Mouse (Mus musculus): ENCODE measurements at regions not wholly inside any gene's neighbourhood (a gene's known extent, or its start where the extent isn't known, plus 50 kb on each side); places are given as distances from the start of the nearest gene placed in this dataset.
"Not testable (repeated sequence)": the region's sequence is repeated elsewhere in the genome, so short reads cannot be mapped to it uniquely, and the experiment has no call there.

GRCm38 (mm10) chr1:14109190-14109482, 1984.0 kb downstream of the 4930444P10Rik start:
- Histone ChIP-seq H3K27ac (ENCODE audit: control insufficient read depth, insufficient read depth, low read depth, low read length) (no peak overlapping the region), H3K4me1 (ENCODE audit: control insufficient read depth, insufficient read depth, low read length) (no peaks in the 10 kb centered on the region), H3K27me3 (ENCODE audit: control insufficient read depth, insufficient read depth, low read length) (no peaks in the 10 kb centered on the region), H3K36me3 (ENCODE audit: control insufficient read depth, insufficient read depth, low read length) (no peaks in the 10 kb centered on the region), H3K4me3 (ENCODE audit: control insufficient read depth, low read depth, low read length) (no peak overlapping the region)
- TF ChIP-seq POLR2A (IDR thresholded peaks at IDR 0.05; ENCODE audit: control insufficient read depth, low read depth, low read length) (no peak), CTCF (IDR thresholded peaks at IDR 0.05; ENCODE audit: control insufficient read depth, insufficient read depth, insufficient replicate concordance, low read depth, low read length) (no peak)

- Histone ChIP-seq H3K4me3 (ENCODE audit: control insufficient read depth, low read depth, low read length) (no peak overlapping the region), H3K27ac (ENCODE audit: control insufficient read depth, insufficient read depth, low read depth, low read length) (no peak overlapping the region), H3K27me3 (ENCODE audit: control insufficient read depth, insufficient read depth, low read length) (no peaks in the 10 kb centered on the region), H3K4me1 (ENCODE audit: control insufficient read depth, insufficient read depth, low read length) (no peaks in the 10 kb centered on the region), H3K36me3 (ENCODE audit: control insufficient read depth, insufficient read depth, low read length) (no peaks in the 10 kb centered on the region)
- no peak for TF ChIP-seq CTCF (IDR thresholded peaks at IDR 0.05; ENCODE audit: control insufficient read depth, insufficient read depth, insufficient replicate concordance, low read depth, low read length)
Measured at GRCm38 (mm10) chr1:14108450-14109189, 1984.5 kb downstream of the 4930444P10Rik start.

DNA sequence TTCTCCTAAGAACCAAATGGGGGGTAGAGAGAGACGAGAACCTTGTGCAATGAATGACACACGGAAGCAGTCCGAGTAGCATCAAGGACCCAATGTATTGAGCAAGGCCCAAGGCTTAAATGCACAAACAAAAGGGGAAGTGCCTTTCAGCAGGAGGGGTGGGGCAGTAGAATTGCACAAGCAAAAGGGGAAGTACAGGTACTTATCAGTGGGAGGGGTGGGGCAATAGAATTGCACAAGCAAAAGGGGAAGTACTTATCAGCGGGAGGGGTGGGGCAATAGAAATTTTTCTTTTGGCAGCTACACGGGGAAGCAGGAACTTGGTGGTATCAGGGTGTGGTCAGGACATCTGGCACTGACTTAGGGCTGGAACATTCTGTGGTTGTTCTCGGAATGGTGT, 1987.6 kb downstream of the 4930444P10Rik start:
- not testable (repeated sequence) for H3K27me3 ChIP-seq (ENCODE audit: control insufficient read depth, insufficient read depth, low read length); H3K36me3 ChIP-seq (ENCODE audit: control insufficient read depth, insufficient read depth, low read length); H3K27ac ChIP-seq (ENCODE audit: control insufficient read depth, insufficient read depth, low read depth, low read length); H3K4me3 ChIP-seq (ENCODE audit: control insufficient read depth, low read depth, low read length); H3K4me1 ChIP-seq (ENCODE audit: control insufficient read depth, insufficient read depth, low read length)

DNA sequence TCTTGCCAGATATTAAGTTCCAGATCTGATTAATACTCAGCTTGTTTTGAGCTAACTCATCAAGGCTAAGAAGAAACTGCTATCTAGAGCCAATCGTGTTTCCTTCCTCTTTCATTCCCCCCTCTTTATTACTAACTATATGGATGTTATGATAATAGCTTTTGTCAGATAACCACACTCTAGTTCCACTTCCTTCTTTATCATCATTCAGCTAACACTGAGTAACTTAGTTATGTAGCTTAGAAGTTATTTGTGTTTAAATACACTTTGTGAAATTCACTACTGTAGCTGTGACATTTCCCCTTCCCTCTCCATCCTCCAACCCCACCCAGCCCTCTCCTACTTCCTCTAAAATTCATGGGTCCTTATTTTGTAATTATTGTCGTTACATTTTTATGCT, 1988.6 kb downstream of the 4930444P10Rik start:
- Histone ChIP-seq H3K4me3 (ENCODE audit: control insufficient read depth, low read depth, low read length) (no peak overlapping the region), H3K27me3 (ENCODE audit: control insufficient read depth, insufficient read depth, low read length) (no peaks in the 10 kb centered on the region), H3K27ac (ENCODE audit: control insufficient read depth, insufficient read depth, low read depth, low read length) (no peak overlapping the region), H3K4me1 (ENCODE audit: control insufficient read depth, insufficient read depth, low read length) (no peaks in the 10 kb centered on the region), H3K36me3 (ENCODE audit: control insufficient read depth, insufficient read depth, low read length) (no peaks in the 10 kb centered on the region)
- TF ChIP-seq CTCF (IDR thresholded peaks at IDR 0.05; ENCODE audit: control insufficient read depth, insufficient read depth, insufficient replicate concordance, low read depth, low read length) (no peak), POLR2A (IDR thresholded peaks at IDR 0.05; ENCODE audit: control insufficient read depth, low read depth, low read length) (no peak)

GRCm38 (mm10) chr1:14099031-14099430, 1994.1 kb downstream of the 4930444P10Rik start:
- H3K36me3 ChIP-seq (ENCODE audit: control insufficient read depth, insufficient read depth, low read length): no peaks in the 10 kb centered on the region
- TF ChIP-seq CTCF (IDR thresholded peaks at IDR 0.05; ENCODE audit: control insufficient read depth, insufficient read depth, insufficient replicate concordance, low read depth, low read length) (no peak), POLR2A (IDR thresholded peaks at IDR 0.05; ENCODE audit: control insufficient read depth, low read depth, low read length) (no peak)
- no peak overlapping the region for H3K27ac ChIP-seq (ENCODE audit: control insufficient read depth, insufficient read depth, low read depth, low read length)

DNA sequence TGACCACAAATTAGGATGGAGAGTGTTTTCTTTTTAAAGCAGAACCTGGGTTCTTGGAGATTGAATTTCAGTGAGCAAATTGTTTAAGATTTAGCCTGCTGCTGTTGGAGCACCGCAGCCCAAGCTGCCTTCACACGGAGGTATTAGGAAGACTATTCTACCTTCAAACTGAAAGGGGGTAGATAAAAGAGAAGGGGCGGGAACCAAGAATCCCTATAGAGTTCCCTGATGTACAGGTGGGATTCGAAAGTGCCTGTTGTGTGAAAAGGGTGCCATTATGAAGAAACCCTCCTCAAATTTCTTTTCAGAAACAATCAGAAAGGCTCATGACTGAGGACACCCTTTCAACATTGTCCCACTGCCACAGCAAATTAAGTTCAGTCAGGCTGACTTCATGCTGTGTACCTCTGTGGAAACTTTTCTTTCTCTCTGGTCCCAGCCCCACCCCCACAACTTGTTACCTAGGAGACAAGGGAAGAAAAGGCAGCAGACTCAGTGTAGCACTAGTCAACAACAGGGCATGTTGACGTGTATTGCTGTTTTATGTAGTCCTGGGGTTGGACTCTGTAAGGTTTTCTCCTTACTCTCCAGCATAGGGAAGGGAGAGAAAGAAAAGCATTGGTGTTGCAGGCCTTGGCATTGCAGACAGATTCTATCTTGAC, 1995.4 kb downstream of the 4930444P10Rik start:
- Histone ChIP-seq H3K27me3 (ENCODE audit: control insufficient read depth, insufficient read depth, low read length) (no peaks in the 10 kb centered on the region), H3K4me1 (ENCODE audit: control insufficient read depth, insufficient read depth, low read length) (no peaks in the 10 kb centered on the region), H3K36me3 (ENCODE audit: control insufficient read depth, insufficient read depth, low read length) (no peaks in the 10 kb centered on the region), H3K4me3 (ENCODE audit: control insufficient read depth, low read depth, low read length) (no peak overlapping the region), H3K27ac (ENCODE audit: control insufficient read depth, insufficient read depth, low read depth, low read length) (no peak overlapping the region)
- TF ChIP-seq POLR2A (IDR thresholded peaks at IDR 0.05; ENCODE audit: control insufficient read depth, low read depth, low read length) (no peak), CTCF (IDR thresholded peaks at IDR 0.05; ENCODE audit: control insufficient read depth, insufficient read depth, insufficient replicate concordance, low read depth, low read length) (no peak)

More at GRCm38 (mm10) chr1:14099031-14099430, 1994.1 kb downstream of the 4930444P10Rik start:
- no peak overlapping the region for H3K4me3 ChIP-seq (ENCODE audit: control insufficient read depth, low read depth, low read length)
- H3K4me1 ChIP-seq (ENCODE audit: control insufficient read depth, insufficient read depth, low read length): no peaks in the 10 kb centered on the region
- H3K27me3 ChIP-seq (ENCODE audit: control insufficient read depth, insufficient read depth, low read length): no peaks in the 10 kb centered on the region

- Histone ChIP-seq H3K4me1 (ENCODE audit: control insufficient read depth, insufficient read depth, low read length) (no peaks in the 10 kb centered on the region), H3K27me3 (ENCODE audit: control insufficient read depth, insufficient read depth, low read length) (no peaks in the 10 kb centered on the region), H3K36me3 (ENCODE audit: control insufficient read depth, insufficient read depth, low read length) (no peaks in the 10 kb centered on the region), H3K27ac (ENCODE audit: control insufficient read depth, insufficient read depth, low read depth, low read length) (no peak overlapping the region), H3K4me3 (ENCODE audit: control insufficient read depth, low read depth, low read length) (no peak overlapping the region)
- no peak for TF ChIP-seq POLR2A (IDR thresholded peaks at IDR 0.05; ENCODE audit: control insufficient read depth, low read depth, low read length)
- no peak for TF ChIP-seq CTCF (IDR thresholded peaks at IDR 0.05; ENCODE audit: control insufficient read depth, insufficient read depth, insufficient replicate concordance, low read depth, low read length)
Measured at GRCm38 (mm10) chr1:14064856-14065255, 2028.3 kb downstream of the 4930444P10Rik start.

All from testis, adult 2 months (tissue).